Mouse (Mus musculus) erythroblast, adult 5-6 weeks (primary cell): Measurements from ENCODE around the gene Rngtt. TPM values are rescaled to one million over a fixed set of nuclear protein-coding genes. Genes with fewer than 3 reads are reported as not detected.
A peak's percentile ranks its signal among the peaks of the same experiment; 100 is the strongest.

Source experiments
- ATAC-seq: replicated peaks from 2 replicates; pipeline ENCODE4 v1.8.0; 2016; ENCODE audit warnings: moderate number of reproducible peaks, mild to moderate bottlenecking, moderate TSS enrichment, inconsistent platforms; ENCODE audit not compliant: poor library complexity, low FRiP score, severe bottlenecking
- total RNA-seq, 2 experiments: library from RNA; stranded (forward) in 1 of 2; stranded (reverse) in 1 of 2; fragments of 150-400 nt in 1 of 2; fragments of 200-764, 138-1000 nt in 1 of 2; gene quantifications; 2 replicates each; pipeline versions ENCODE4 v1.2.3 to v1.2.4; 2015 to 2017; ENCODE audit warnings: low replicate concordance in 2 of 2

Rngtt gene
- total RNA-seq, 2 experiments from 2014 or later: 61.3 to 109 TPM

- ATAC-seq: no peak
Measured at GRCm38 (mm10) chr4:33498160-33498874, 188.2 kb downstream of the Rngtt start.

- no peak for ATAC-seq
Measured at GRCm38 (mm10) chr4:33506638-33507037, 196.5 kb downstream of the Rngtt start.

- no peak for ATAC-seq
Measured at GRCm38 (mm10) chr4:33510544-33510943, 200.4 kb downstream of the Rngtt start.

GRCm38 (mm10) chr4:33513421-33513820 is 203.3 kb downstream of the Rngtt start:
- no peak for ATAC-seq

GRCm38 (mm10) chr4:33514108-33515000 is 204.2 kb downstream of the Rngtt start:
- ATAC-seq: no peak

- ATAC-seq: no peak
Measured at GRCm38 (mm10) chr4:33520196-33520595, 210.1 kb downstream of the Rngtt start.

- no peak for ATAC-seq
Measured at GRCm38 (mm10) chr4:33520938-33521337, 210.8 kb downstream of the Rngtt start.

GRCm38 (mm10) chr4:33523774-33524173 is 213.7 kb downstream of the Rngtt start:
- no peak for ATAC-seq

- ATAC-seq: no peak
Measured at GRCm38 (mm10) chr4:33524481-33525141, 214.5 kb downstream of the Rngtt start.

- no peak for ATAC-seq
Measured at GRCm38 (mm10) chr4:33525272-33525671, 215.2 kb downstream of the Rngtt start.

- no peak for ATAC-seq
Measured at GRCm38 (mm10) chr4:33526092-33526491, 216.0 kb downstream of the Rngtt start.

GRCm38 (mm10) chr4:33526675-33527074 is 216.6 kb downstream of the Rngtt start:
- ATAC-seq: no peak

GRCm38 (mm10) chr4:33532596-33532995 is 222.5 kb downstream of the Rngtt start:
- no peak for ATAC-seq

- 0 out of 2 replicates have a peak, but pooled peaks have one; percentile 37 for ATAC-seq
Measured at GRCm38 (mm10) chr4:33544755-33545576, 234.9 kb downstream of the Rngtt start.

GRCm38 (mm10) chr4:33545577-33545879 is 235.4 kb downstream of the Rngtt start:
- ATAC-seq: no peak

GRCm38 (mm10) chr4:33546278-33546677 is 236.2 kb downstream of the Rngtt start:
- ATAC-seq: no peak

GRCm38 (mm10) chr4:33547315-33547929 is 237.3 kb downstream of the Rngtt start:
- ATAC-seq: no peak

- no peak for ATAC-seq
Measured at GRCm38 (mm10) chr4:33549606-33550005, 239.5 kb downstream of the Rngtt start.
